Mouse (Mus musculus) liver, adult 2 months (tissue): ENCODE measurements at regions not wholly inside any gene's neighbourhood (a gene's known extent, or its start where the extent isn't known, plus 50 kb on each side); places are given as distances from the start of the nearest gene placed in this dataset.

Experiments used
- DNase-seq: peaks from one replicate; pipeline ENCODE4 v3.0.0-alpha.2; 2011; ENCODE audit warnings: low read depth, low spot score; ENCODE audit errors: extremely low read depth
- H3K27ac ChIP-seq: fragments of 200-500 bp; replicated peaks from 2 replicates; pipeline ENCODE4 v1.5.1; 2012; ENCODE audit warnings: low read depth, mild to moderate bottlenecking, control low read depth, inconsistent platforms, low read length; ENCODE audit not compliant: insufficient read depth
- H3K27me3 ChIP-seq: fragments of 200-500 bp; 2 replicates; pipeline ENCODE4 v1.6.1; 2012; ENCODE audit warnings: mild to moderate bottlenecking, moderate library complexity, low read length, inconsistent platforms; ENCODE audit not compliant: control insufficient read depth, insufficient read depth
- H3K36me3 ChIP-seq: fragments of 200-500 bp; 2 replicates; pipeline ENCODE4 v1.6.1; 2012; ENCODE audit warnings: low read length, inconsistent platforms; ENCODE audit not compliant: control insufficient read depth, insufficient read depth
- H3K4me1 ChIP-seq: fragments of 200-500 bp; 2 replicates; pipeline ENCODE4 v1.6.1; 2011; ENCODE audit warnings: low read length; ENCODE audit not compliant: control insufficient read depth, insufficient read depth
- H3K4me3 ChIP-seq: fragments of 200-500 bp; 2 replicates; pipeline ENCODE4 v1.5.1; 2011; ENCODE audit warnings: low read depth, mild to moderate bottlenecking, control low read depth, low read length, moderate library complexity; ENCODE audit not compliant: insufficient read depth
- H3K79me2 ChIP-seq: fragments of 200-500 bp; 2 replicates; pipeline ENCODE4 v1.6.1; 2012; ENCODE audit warnings: inconsistent platforms, mild to moderate bottlenecking, low read length, moderate library complexity; ENCODE audit not compliant: control insufficient read depth, insufficient read depth
- H3K9ac ChIP-seq: fragments of 200-500 bp; 2 replicates; pipeline ENCODE4 v1.6.1; 2012; ENCODE audit warnings: low read depth, mild to moderate bottlenecking, control low read depth, inconsistent platforms, low read length
- CTCF ChIP-seq: fragments of 200-500 bp; IDR thresholded peaks from 2 replicates; pipeline ENCODE4 v1.5.1; 2011; ENCODE audit warnings: low read depth, low read length, control low read depth
- POLR2A ChIP-seq: fragments of 200-500 bp; IDR thresholded peaks from 2 replicates; pipeline ENCODE4 v1.6.1; 2011; ENCODE audit warnings: low read length, control low read depth; ENCODE audit not compliant: insufficient read depth; ENCODE audit errors: extremely low read depth
- WGBS: fragments of 180-500 bp; shearing (Covaris S2); methylation state at CpG from one replicate; pipeline ENCODE4 v1.1.7; 2018; 5-methylcytosine and 5-hydroxymethylcytosine counted together

DNA sequence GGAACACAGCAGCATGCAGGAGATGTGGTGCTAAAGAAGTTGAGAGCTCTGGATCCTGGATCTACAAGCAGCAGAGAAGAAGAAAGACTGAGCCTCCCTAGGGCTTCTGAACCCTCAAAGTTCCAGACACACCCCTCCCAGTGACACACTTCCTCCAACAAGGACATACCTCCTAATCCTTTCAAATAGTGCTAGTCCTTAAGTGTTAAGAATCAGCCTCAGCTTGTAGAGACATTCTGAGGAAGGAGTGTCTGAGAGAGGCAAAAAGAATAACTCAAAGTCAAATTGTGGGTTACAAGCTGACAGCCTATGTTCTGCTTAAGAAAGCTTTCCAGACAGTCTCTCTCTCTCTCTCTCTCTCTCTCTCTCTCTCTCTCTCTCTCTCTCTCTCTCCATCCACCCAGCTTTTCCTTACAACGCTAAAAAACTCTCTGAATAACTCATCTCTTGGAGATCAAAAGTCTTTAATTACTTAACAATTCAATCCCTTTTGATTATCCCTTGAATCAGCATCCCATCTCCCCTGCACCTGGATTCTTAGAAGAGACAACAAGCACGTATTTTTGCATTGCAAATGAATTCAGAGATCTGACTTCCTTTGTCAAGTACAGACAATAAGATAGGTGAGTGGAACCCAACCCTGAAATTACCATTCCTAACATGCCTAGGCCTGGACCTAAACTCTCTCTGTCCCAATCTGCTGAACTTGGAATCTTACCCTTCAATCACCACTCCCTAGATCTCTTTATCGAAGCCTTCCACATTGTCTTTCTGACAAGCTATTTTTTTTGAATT, 285.7 kb downstream of the Rnf152 start:
- TF ChIP-seq CTCF: no peak
- no peak for TF ChIP-seq POLR2A
- H3K4me1 ChIP-seq: no peaks in the 10 kb centered on the region
- H3K9ac ChIP-seq: no peak overlapping the region
- no peak for DNase-seq
- H3K27me3 ChIP-seq: no peaks in the 10 kb centered on the region
- H3K79me2 ChIP-seq: no peaks in the 10 kb centered on the region
- no peak overlapping the region for H3K4me3 ChIP-seq
- no peak overlapping the region for H3K27ac ChIP-seq
- H3K36me3 ChIP-seq: no peaks in the 10 kb centered on the region
- WGBS: 68% methylated on average over 3 of the region's 3 CpGs

DNA sequence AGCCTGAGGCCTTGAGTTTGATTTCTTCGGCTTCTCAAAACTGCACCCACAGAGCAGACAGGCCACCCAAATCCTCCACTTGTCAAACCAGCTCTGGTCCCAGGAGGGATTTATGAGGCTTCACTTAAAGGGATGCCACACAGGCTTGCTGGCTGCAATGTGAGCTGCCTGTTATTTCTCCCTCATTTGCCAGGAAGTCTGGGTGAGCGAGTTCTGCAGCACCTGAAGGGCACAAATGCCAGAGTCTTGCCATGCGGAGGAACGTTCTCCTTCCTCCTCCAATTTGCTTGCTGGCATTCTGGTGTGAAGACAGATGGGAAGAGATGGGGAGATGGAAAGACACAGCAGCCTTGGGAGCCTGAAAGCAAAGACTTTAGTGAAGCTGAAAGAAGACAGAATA, 288.6 kb downstream of the Rnf152 start:
- 92% methylated on average over 4 of the region's 4 CpGs for WGBS
- DNase-seq: no peak

DNA sequence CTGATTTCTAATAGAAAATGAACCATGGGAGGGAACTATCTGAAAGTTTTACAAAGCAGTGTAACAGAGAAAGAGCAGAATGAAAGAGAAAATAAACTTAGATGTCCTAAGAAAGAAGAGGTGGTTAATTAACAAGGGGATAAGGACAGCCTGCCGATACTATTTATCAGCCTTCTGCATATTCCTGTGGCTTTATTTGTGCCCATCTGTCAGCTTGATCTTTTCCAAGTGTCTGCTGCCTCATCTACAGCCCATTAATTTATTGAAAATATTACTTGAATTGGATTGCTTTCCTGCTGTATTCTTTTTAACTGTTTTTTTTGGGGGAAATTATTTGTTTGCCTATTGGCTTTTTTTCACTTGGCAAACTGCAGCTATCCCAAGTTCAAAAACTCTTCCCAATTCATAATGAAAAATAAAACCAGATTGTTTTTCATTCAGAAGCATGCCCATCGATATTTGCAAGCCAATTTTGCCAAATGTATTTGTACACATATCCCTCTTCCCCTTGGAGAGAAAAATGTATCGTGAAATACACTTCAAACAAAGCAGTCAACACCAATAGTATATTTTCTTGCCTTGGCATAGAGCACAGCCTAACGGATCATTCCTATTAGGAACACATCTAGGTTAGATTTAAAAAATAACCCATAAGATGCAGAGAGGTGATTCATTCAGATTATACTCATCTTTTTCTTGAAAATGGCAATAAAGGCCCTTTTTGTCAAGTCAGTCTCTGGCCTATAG, 289.3 kb downstream of the Rnf152 start:
- Histone ChIP-seq H3K27ac (no peak overlapping the region), H3K79me2 (no peaks in the 10 kb centered on the region), H3K27me3 (no peaks in the 10 kb centered on the region), H3K4me1 (no peaks in the 10 kb centered on the region), H3K9ac (no peak overlapping the region), H3K4me3 (no peak overlapping the region), H3K36me3 (no peaks in the 10 kb centered on the region)
- TF ChIP-seq CTCF (no peak), POLR2A (no peak)
- WGBS: 72% methylated on average over 4 of the region's 4 CpGs
- DNase-seq: no peak

More for the DNA sequence above, 288.6 kb downstream of the Rnf152 start:
- no peak overlapping the region for H3K4me3 ChIP-seq
- no peak overlapping the region for H3K27ac ChIP-seq
- H3K4me1 ChIP-seq: no peaks in the 10 kb centered on the region
- TF ChIP-seq POLR2A (no peak), CTCF (no peak)
- no peaks in the 10 kb centered on the region for H3K36me3 ChIP-seq
- H3K9ac ChIP-seq: no peak overlapping the region
- H3K27me3 ChIP-seq: no peaks in the 10 kb centered on the region
- H3K79me2 ChIP-seq: no peaks in the 10 kb centered on the region

DNA sequence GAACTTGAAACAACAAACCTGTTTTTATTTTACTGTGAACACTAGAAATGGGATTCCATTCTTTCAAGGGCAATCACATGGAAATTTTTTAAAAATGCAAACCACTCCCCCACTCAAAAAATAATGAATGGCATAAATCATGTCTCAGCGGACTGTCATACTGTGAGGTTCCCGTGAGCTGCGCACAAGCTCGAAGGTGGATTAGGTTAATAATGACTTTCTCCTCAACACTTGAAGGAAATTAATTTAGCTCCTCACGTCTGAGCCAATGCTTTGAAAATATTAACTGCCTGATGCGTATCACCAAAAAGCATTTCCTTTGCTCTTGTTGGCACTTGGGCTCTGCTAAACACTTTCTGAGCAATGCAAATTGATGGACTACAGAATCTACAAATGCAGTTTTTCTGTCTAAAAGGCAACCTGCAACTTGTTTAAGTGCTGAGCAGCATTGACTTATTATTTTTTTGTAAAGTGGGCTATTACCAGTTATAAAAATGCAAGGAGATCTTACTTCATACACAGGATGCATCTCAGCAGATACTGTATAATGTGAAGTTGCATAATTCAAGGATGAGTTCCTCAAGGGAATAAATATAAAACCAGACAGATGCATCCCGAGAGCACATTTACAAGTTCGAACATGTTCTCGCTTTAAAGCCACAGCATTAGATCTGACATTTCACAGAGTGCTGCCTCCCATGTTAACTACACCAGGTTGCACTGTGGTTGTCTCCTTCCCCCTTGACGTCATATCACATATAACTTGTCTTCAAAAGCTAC, 282.4 kb downstream of the Cdh20 start:
- no peaks in the 10 kb centered on the region for H3K4me1 ChIP-seq
- no peak overlapping the region for H3K27ac ChIP-seq
- no peak overlapping the region for H3K9ac ChIP-seq
- no peaks in the 10 kb centered on the region for H3K79me2 ChIP-seq
- no peak overlapping the region for H3K4me3 ChIP-seq
- no peak for DNase-seq
- 94% methylated on average over 10 of the region's 10 CpGs for WGBS
- H3K27me3 ChIP-seq: no peaks in the 10 kb centered on the region
- TF ChIP-seq POLR2A (no peak), CTCF (no peak)
- H3K36me3 ChIP-seq: no peaks in the 10 kb centered on the region
